Mouse (Mus musculus) intestine, embryonic 15.5 days (tissue): ENCODE results near the gene Unc93b1. TPM values are rescaled to one million over a fixed set of nuclear protein-coding genes. Genes with fewer than 3 reads are reported as not detected.

Experiments used
- ATAC-seq: fragments of 200-750 bp; cut with Nextera tagmentation; 2 replicates; pipeline ENCODE4 v1.8.0; 2017; ENCODE audit warnings: moderate TSS enrichment, moderate library complexity
- H3K27ac ChIP-seq: fragments of 300-500 bp; sonication (generic); 2 replicates; pipeline ENCODE4 v1.5.1; 2015; ENCODE audit warnings: mild to moderate bottlenecking, inconsistent platforms
- H3K27me3 ChIP-seq: fragments of 300-500 bp; sonication (generic); replicated peaks from 2 replicates; pipeline ENCODE4 v1.6.1; 2015; ENCODE audit warnings: inconsistent platforms
- H3K36me3 ChIP-seq: fragments of 300-500 bp; sonication (generic); 2 replicates; pipeline ENCODE4 v1.6.1; 2015; ENCODE audit warnings: inconsistent platforms
- H3K4me1 ChIP-seq: fragments of 300-500 bp; sonication (generic); replicated peaks from 2 replicates; pipeline ENCODE4 v1.6.1; 2015; ENCODE audit warnings: inconsistent platforms
- H3K4me2 ChIP-seq: fragments of 300-500 bp; sonication (generic); replicated peaks from 2 replicates; pipeline ENCODE4 v1.6.1; 2015; ENCODE audit warnings: mild to moderate bottlenecking, inconsistent platforms
- H3K4me3 ChIP-seq: fragments of 300-500 bp; sonication (generic); replicated peaks from 2 replicates; pipeline ENCODE4 v1.5.1; 2015; ENCODE audit warnings: inconsistent platforms
- H3K9ac ChIP-seq: fragments of 300-500 bp; sonication (generic); 2 replicates; pipeline ENCODE4 v1.6.1; 2015; ENCODE audit warnings: inconsistent platforms
- H3K9me3 ChIP-seq: fragments of 300-500 bp; sonication (generic); 2 replicates; pipeline ENCODE4 v1.6.1; 2016; ENCODE audit warnings: inconsistent platforms
- WGBS: fragments of 180-500 bp; shearing (Covaris S2); methylation state at CpG from one replicate; pipeline ENCODE4 v1.1.7; 2015; 5-methylcytosine and 5-hydroxymethylcytosine counted together
- polyA plus RNA-seq: library from polyadenylated mRNA; unstranded; fragments of >200 nt; fragmentation: Nextera tagmentation; extraction: Ambion mirVana; gene quantifications from 2 replicates; pipeline ENCODE4 v1.2.1, GENCODE M21; 2015

Unc93b1 gene
- 20.2 and 21.8 TPM in 2 replicates for polyA plus RNA-seq

DNA sequence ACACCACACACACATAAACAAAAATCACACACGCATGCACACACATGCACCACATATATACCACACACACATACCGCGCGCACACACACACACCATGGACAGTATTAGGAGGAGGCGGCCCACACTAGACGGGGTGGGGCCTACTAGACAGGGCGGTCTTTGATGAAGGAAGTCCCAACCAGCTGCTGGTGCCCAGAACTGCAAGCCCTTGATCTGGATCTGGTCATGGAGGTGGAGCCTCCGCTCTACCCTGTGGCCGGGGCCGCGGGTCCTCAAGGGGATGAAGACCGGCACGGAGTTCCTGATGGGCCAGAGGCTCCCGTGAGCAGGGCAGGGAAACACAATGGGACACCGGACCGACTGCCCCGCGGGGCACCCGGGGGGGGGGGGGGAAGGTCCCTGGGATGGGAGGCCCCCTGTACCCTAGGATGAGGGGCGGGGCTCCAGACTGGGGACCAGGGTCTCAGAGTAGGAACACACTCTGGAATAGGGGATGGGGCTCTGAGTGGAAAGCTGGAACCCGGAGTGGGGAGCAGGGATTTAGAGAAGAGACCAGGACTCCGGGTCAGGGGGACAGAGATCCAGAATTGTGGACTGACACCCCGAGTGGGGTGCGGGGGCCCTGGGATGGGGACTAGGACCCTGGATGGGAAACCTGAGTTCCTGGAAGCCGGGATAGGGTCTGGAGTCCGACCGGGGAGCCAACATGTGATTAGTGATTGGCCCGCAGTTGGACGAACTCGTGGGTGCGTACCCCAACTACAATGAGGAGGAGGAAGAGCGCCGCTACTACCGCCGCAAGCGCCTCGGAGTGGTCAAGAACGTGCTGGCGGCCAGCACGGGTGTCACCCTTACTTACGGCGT lies at the start of gene Unc93b1:
Gene Unc93b1 (plus strand): TSS at position 155 of the 864 bp plus-strand sequence.
- Histone ChIP-seq H3K9ac (peak within 1 kb of the TSS; percentile 59), H3K36me3 (no peaks in the 10 kb centered on the region), H3K27ac (peak within 1 kb of the TSS; percentile 51), H3K4me2 (peak within 1 kb of the TSS; percentile 94), H3K4me3 (peak within 1 kb of the TSS; percentile 52), H3K9me3 (no peaks in the 10 kb centered on the region), H3K27me3 (no peaks in the 10 kb centered on the region), H3K4me1 (peaks cover 21% of the 10 kb centered on the region)
- ATAC-seq = peak; percentile 86
- WGBS = 7% methylated on average over 42 of the region's 42 CpGs

DNA sequence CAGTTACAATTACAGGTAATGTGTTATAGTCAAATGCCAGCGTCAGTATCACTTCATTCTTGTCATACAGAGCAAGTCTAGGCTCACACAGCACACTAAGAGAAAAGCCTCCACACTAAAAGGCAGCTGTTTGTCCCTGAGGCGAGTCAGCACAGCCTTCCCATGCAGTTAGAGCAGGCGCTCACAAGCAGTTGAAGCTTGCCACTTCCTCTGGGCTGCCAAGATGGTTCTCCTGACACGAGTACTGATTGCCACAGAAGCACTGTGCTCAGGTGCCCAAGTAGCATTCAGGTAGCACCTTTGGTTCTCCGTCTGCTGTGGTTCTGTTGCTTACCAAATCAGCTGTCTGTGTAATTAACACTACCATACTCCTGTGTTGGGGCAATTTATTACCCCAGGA lies 45.9 kb upstream of the Unc93b1 start:
- H3K9ac ChIP-seq = no peak overlapping the region
- no peak for ATAC-seq
- H3K9me3 ChIP-seq = no peaks in the 10 kb centered on the region
- H3K4me2 ChIP-seq = no peak overlapping the region
- peaks cover 33% of the 10 kb centered on the region for H3K36me3 ChIP-seq
- H3K27me3 ChIP-seq = no peaks in the 10 kb centered on the region
- 94% methylated on average over 5 of the region's 5 CpGs for WGBS
- no peak overlapping the region for H3K27ac ChIP-seq
- H3K4me3 ChIP-seq = no peak overlapping the region
- no peaks in the 10 kb centered on the region for H3K4me1 ChIP-seq

GRCm38 (mm10) chr19:3890181-3890580 lies 44.8 kb upstream of the Unc93b1 start:
- Histone ChIP-seq H3K9ac (no peak overlapping the region), H3K27me3 (no peaks in the 10 kb centered on the region), H3K27ac (no peak overlapping the region), H3K4me1 (0 out of 2 replicates have a peak, but pooled peaks cover 1% of the 10 kb centered on the region), H3K4me3 (no peak overlapping the region), H3K4me2 (no peak overlapping the region), H3K9me3 (no peaks in the 10 kb centered on the region), H3K36me3 (peaks cover 41% of the 10 kb centered on the region)
- 80% methylated on average over 8 of the region's 8 CpGs for WGBS
- no peak for ATAC-seq

DNA sequence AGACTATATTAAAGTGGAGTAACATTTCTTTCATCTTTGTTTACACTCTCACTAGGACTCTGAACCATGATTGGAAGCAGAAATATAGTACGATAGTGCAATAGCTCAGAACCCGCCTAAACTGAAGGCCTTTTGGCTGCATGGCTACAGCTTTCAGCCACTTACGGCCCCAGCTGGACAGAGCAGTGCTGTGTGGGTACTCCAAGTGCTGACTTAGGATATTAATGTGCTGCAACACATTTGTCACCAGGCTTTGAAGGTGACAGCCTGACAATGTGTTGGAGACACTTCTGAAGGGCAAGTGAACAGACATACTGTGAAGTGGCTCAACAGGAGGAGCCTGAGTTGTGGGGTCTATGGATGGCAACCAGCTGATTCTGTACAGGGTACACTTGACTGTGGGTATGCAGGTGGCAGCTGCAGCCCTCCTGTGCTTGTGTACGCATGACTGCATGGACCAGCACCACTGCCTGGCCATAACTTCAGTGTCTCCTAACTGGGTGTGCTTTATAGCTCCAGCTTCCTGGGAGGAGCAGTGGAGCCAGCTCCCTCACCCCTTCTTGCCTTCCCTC lies 41.4 kb upstream of the Unc93b1 start:
- 87% methylated on average over 4 of the region's 4 CpGs for WGBS
- Histone ChIP-seq H3K4me2 (no peak overlapping the region), H3K9ac (no peak overlapping the region), H3K4me1 (0 out of 2 replicates have a peak, but pooled peaks cover 3% of the 10 kb centered on the region), H3K9me3 (no peaks in the 10 kb centered on the region), H3K36me3 (peaks cover 57% of the 10 kb centered on the region), H3K4me3 (no peak overlapping the region), H3K27me3 (no peaks in the 10 kb centered on the region), H3K27ac (no peak overlapping the region)
- ATAC-seq = no peak

GRCm38 (mm10) chr19:3894294-3894693 lies 40.7 kb upstream of the Unc93b1 start:
- Histone ChIP-seq H3K4me1 (0 out of 2 replicates have a peak, but pooled peaks cover 3% of the 10 kb centered on the region), H3K27ac (no peak overlapping the region), H3K9me3 (no peaks in the 10 kb centered on the region), H3K27me3 (no peaks in the 10 kb centered on the region), H3K36me3 (peaks cover 51% of the 10 kb centered on the region), H3K9ac (no peak overlapping the region), H3K4me3 (no peak overlapping the region), H3K4me2 (no peak overlapping the region)
- ATAC-seq = no peak
- 88% methylated on average over 2 of the region's 2 CpGs for WGBS

DNA sequence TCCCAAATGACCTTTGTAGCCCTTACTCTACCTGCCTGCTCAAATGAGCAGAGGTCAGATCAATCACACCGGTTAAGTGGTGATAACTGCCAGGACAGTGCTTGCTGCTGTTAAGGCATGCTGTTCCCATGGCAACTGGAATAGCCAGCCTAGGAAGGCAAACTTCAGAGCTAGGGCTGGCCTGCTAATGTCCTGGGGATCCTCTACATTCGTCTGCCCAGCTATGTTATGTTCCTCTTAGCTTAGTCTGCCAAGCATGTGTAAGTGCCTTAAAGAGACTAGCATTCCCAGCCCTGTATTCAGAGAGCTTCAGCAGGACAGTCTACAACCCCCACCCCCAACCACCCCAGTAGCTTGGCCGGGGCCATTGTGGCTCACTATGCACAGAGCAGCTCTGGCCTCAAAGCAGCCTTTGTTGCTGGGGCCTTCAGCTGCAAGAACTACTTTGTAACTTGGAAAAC lies 39.8 kb upstream of the Unc93b1 start:
- Histone ChIP-seq H3K4me1 (0 out of 2 replicates have a peak, but pooled peaks cover 3% of the 10 kb centered on the region), H3K9me3 (no peaks in the 10 kb centered on the region), H3K36me3 (peaks cover 51% of the 10 kb centered on the region), H3K9ac (no peak overlapping the region), H3K27me3 (no peaks in the 10 kb centered on the region), H3K27ac (no peak overlapping the region), H3K4me3 (no peak overlapping the region), H3K4me2 (no peak overlapping the region)
- WGBS = 29% methylated on average over 3 of the region's 3 CpGs
- ATAC-seq = peak; percentile 34

DNA sequence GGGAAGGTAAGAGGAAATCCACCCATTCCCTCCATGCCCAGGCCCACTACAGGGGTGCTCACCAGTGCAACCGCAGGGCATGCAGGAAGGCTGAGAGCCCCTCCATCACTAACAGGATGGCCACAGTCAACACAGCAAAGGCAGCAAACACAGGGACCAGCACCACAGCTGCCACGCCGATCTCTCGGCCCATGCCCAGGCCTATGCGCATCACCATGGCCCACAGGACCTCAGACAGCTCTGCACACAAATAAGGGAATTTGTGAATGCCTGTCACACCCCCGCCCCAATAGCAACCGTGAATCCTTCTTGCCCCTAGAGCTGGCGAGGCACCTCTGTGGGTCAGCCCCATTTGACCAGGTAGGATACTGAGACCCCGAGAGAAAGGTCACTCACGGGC lies 38.8 kb upstream of the Unc93b1 start:
- no peak overlapping the region for H3K27ac ChIP-seq
- ATAC-seq = no peak
- H3K4me3 ChIP-seq = no peak overlapping the region
- no peaks in the 10 kb centered on the region for H3K9me3 ChIP-seq
- no peaks in the 10 kb centered on the region for H3K27me3 ChIP-seq
- H3K4me1 ChIP-seq = 0 out of 2 replicates have a peak, but pooled peaks cover 3% of the 10 kb centered on the region
- WGBS = 90% methylated on average over 10 of the region's 10 CpGs
- no peak overlapping the region for H3K4me2 ChIP-seq
- peaks cover 42% of the 10 kb centered on the region for H3K36me3 ChIP-seq
- no peak overlapping the region for H3K9ac ChIP-seq

GRCm38 (mm10) chr19:3897557-3897956 lies 37.4 kb upstream of the Unc93b1 start:
- H3K27ac ChIP-seq = no peak overlapping the region
- no peak for ATAC-seq
- no peak overlapping the region for H3K4me3 ChIP-seq
- 0 out of 2 replicates have a peak, but pooled peaks cover 3% of the 10 kb centered on the region for H3K4me1 ChIP-seq
- no peaks in the 10 kb centered on the region for H3K9me3 ChIP-seq
- peaks cover 51% of the 10 kb centered on the region for H3K36me3 ChIP-seq
- H3K9ac ChIP-seq = no peak overlapping the region
- 91% methylated on average over 5 of the region's 5 CpGs for WGBS
- no peak overlapping the region for H3K4me2 ChIP-seq
- no peaks in the 10 kb centered on the region for H3K27me3 ChIP-seq

- no peak for ATAC-seq
- Histone ChIP-seq H3K4me1 (0 out of 2 replicates have a peak, but pooled peaks cover 5% of the 10 kb centered on the region), H3K4me3 (no peak overlapping the region), H3K36me3 (peaks cover 56% of the 10 kb centered on the region), H3K9ac (no peak overlapping the region), H3K4me2 (no peak overlapping the region), H3K27ac (no peak overlapping the region), H3K27me3 (no peaks in the 10 kb centered on the region), H3K9me3 (no peaks in the 10 kb centered on the region)
- WGBS = 83% methylated on average over 7 of the region's 7 CpGs
Observed at GRCm38 (mm10) chr19:3898952-3899351, 36.0 kb upstream of the Unc93b1 start.

DNA sequence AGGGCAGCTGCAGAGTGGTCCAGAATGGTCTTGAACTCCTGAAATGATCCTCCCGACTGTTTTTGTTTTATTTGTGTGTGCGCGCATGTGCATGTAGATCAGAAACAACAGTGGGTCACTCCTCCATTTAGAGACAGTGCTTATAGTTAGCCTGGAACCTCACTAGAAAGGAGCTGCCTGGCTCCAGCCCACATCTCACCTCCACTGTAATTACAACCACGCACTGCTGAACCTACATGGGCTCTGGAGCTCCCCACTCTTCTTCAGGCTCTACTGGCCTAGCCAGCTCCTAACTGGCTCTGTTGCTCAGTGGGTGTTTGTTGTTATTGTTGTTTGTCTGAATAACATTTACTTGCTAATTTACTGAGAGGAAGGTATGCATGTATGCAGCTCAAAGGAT lies 35.4 kb upstream of the Unc93b1 start:
- no peak for ATAC-seq
- Histone ChIP-seq H3K27ac (no peak overlapping the region), H3K36me3 (peaks cover 53% of the 10 kb centered on the region), H3K9me3 (no peaks in the 10 kb centered on the region), H3K4me3 (no peak overlapping the region), H3K9ac (no peak overlapping the region), H3K4me1 (peaks cover 12% of the 10 kb centered on the region; the same call in 1 of the 2 replicates), H3K4me2 (no peak overlapping the region), H3K27me3 (no peaks in the 10 kb centered on the region)
- WGBS = 94% methylated on average over 4 of the region's 4 CpGs

- H3K27me3 ChIP-seq = no peaks in the 10 kb centered on the region
- no peak for ATAC-seq
- WGBS = 86% methylated on average over 12 of the region's 12 CpGs
- peaks cover 29% of the 10 kb centered on the region for H3K36me3 ChIP-seq
- H3K4me1 ChIP-seq = peaks cover 31% of the 10 kb centered on the region
- no peak overlapping the region for H3K4me3 ChIP-seq
- H3K4me2 ChIP-seq = no peak overlapping the region
- no peak overlapping the region for H3K27ac ChIP-seq
- no peaks in the 10 kb centered on the region for H3K9me3 ChIP-seq
- no peak overlapping the region for H3K9ac ChIP-seq
Observed at GRCm38 (mm10) chr19:3902966-3903365, 32.0 kb upstream of the Unc93b1 start.

DNA sequence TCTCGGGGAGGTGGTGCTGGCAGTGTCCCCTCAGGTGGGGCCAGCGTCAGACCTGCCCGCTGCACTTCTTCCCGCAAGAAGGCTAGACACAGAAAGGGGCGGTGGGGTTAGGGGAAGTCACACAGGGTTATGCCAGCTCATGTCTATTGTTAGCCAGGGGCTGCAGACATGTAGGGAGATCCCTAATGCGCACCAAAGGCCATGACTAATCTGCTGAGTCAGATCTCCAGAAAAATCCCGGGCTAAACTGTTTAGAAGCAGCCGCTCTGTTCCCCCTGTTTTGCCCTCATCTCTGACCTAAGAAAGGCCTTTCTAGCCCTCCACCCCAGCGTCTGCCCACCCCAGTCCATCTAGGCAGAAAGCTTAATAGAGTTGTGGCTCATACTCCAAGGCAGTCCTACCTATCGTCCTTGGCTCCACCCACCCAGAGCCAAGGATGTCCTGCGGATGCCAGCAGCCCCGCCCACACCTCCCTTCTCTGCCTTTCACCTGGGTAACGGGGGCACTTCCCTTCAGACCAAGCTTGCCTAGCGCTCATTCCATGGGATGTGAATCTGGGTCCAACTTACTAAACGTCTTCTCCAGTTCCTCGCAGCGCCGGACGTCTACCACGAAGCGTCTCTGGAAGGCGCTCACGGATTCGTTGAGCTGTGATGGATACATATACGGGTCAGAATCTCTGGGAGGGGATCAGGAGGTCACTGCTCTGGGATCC lies 31.2 kb upstream of the Unc93b1 start:
- H3K27ac ChIP-seq = no peak overlapping the region
- no peak overlapping the region for H3K4me3 ChIP-seq
- 78% methylated on average over 25 of the region's 25 CpGs for WGBS
- no peaks in the 10 kb centered on the region for H3K27me3 ChIP-seq
- no peak overlapping the region for H3K9ac ChIP-seq
- no peak for ATAC-seq
- peaks cover 29% of the 10 kb centered on the region for H3K36me3 ChIP-seq
- no peak overlapping the region for H3K4me2 ChIP-seq
- peaks cover 34% of the 10 kb centered on the region for H3K4me1 ChIP-seq
- no peaks in the 10 kb centered on the region for H3K9me3 ChIP-seq
